Mouse (Mus musculus) inflammation-experienced regulatory T-cells (primary cell): Measurements from ENCODE around the gene Mbnl1. TPM values are rescaled to one million over a fixed set of nuclear protein-coding genes. Genes with fewer than 3 reads are reported as not detected.

Source experiments
- polyA plus RNA-seq, 2 experiments: library from polyadenylated mRNA; unstranded; fragments of 100-300 nt; shearing (Covaris generic); gene quantifications; one replicate each; pipeline ENCODE4 v1.2.1; 2017

The Mbnl1 gene
- polyA plus RNA-seq, result 100 to 1,000 TPM; 625 to 745 TPM

GRCm38 (mm10) chr3:60472681-60473177 is at the start of gene Mbnl1:
Mbnl1 (plus strand) TSS chr3:60472830.

